Mouse (Mus musculus) cortical plate, adult 2 months (tissue): ENCODE data around the gene Casz1. TPM values are rescaled to one million over a fixed set of nuclear protein-coding genes. Genes with fewer than 3 reads are reported as not detected.

Experiments
- H3K27ac ChIP-seq: fragments of 200-500 bp; 2 replicates; pipeline ENCODE4 v1.5.1; 2012; ENCODE audit warnings: low read length, control low read depth, inconsistent platforms; ENCODE audit not compliant: insufficient read depth
- H3K4me1 ChIP-seq: fragments of 200-500 bp; 2 replicates; pipeline ENCODE4 v1.6.1; 2011; ENCODE audit warnings: low read length; ENCODE audit not compliant: control insufficient read depth, insufficient read depth
- H3K4me3 ChIP-seq: fragments of 200-500 bp; 2 replicates; pipeline ENCODE4 v1.5.1; 2011; ENCODE audit warnings: mild to moderate bottlenecking, low read length, control low read depth; ENCODE audit not compliant: insufficient read depth
- CTCF ChIP-seq: fragments of 200-500 bp; IDR thresholded peaks from 2 replicates; pipeline ENCODE4 v1.5.1; 2011; ENCODE audit warnings: mild to moderate bottlenecking, control low read depth, low read length; ENCODE audit not compliant: insufficient read depth; ENCODE audit errors: extremely low read depth
- POLR2A ChIP-seq: fragments of 200-500 bp; IDR thresholded peaks from 2 replicates; pipeline ENCODE4 v1.6.1; 2011; ENCODE audit warnings: mild to moderate bottlenecking, low read length, control low read depth; ENCODE audit not compliant: insufficient read depth; ENCODE audit errors: extremely low read depth
- polyA plus RNA-seq: library from polyadenylated mRNA; depleted of rRNA; stranded (reverse); fragments of >200 nt; gene quantifications from 2 replicates; pipeline ENCODE4 v1.2.3, GENCODE M21; 2012

Gene Casz1
- polyA plus RNA-seq, 1 experiment: 0.69 TPM

DNA sequence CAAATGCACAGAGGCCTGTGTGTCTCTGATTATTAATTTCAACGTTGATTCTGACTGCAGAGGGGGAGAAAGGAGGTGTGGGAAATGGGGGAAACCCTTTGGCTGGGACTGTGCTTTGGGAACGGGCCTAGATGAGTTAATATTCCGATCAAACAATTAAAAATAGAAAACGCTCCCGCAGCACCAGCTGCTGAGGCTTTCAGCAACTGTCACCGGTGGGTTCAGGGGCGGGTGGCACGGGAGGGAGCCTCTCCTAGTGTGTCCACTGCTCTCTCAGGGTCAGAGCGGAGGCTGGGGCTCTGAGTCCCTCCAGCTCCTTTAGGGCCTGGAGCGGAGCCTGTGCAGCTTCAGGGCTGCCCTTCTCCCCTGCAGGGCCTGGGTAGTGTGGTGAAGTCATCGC lies 105.3 kb downstream of the Casz1 start:
- TF ChIP-seq CTCF: no peak
- no peak for TF ChIP-seq POLR2A
- H3K27ac ChIP-seq: no peak overlapping the region
- no peak overlapping the region for H3K4me3 ChIP-seq
- H3K4me1 ChIP-seq: no peaks in the 10 kb centered on the region

GRCm38 (mm10) chr4:148912134-148912533 lies 107.9 kb downstream of the Casz1 start:
- Histone ChIP-seq H3K27ac (no peak overlapping the region), H3K4me3 (no peak overlapping the region), H3K4me1 (no peaks in the 10 kb centered on the region)
- TF ChIP-seq CTCF: no peak
- no peak for TF ChIP-seq POLR2A

DNA sequence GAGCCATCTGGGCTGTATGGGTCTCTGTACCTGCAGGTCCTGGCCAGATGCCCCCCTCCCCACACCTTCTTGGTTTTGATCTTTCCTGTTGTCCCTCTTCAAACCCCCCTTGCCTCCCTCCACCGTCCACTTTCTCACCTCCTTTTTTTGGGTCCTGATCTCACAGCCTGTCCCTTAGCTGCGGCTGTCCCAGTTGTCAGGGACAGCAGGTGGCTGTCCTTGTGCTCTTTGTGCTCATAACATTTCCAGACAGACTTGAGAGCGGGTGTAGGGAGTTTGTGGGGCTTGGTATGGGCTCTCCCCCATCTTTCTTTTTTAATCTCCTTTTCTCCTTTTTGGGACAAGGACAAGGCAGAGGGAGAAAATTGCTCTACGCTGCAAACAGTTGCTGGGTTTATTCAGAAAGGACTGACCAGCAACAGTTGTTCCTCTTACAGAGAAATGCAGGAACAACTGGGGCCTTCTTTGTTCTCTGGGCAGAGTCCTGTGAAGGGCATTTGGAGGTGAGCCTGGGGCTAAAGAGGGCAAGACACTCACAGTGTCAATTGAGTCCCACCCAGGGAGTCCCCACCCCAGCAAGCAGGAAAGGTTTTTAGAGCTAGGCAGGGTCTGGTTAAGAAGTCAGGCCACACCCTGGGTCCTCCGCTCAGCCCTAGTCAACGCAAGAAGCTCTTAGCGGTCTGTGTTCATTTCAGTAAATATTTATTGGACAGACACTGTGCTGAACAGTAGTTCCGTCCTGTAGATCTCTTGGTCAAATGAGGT lies 108.8 kb downstream of the Casz1 start:
- TF ChIP-seq CTCF: no peak
- no peak for TF ChIP-seq POLR2A
- no peak overlapping the region for H3K27ac ChIP-seq
- no peak overlapping the region for H3K4me3 ChIP-seq
- no peaks in the 10 kb centered on the region for H3K4me1 ChIP-seq

DNA sequence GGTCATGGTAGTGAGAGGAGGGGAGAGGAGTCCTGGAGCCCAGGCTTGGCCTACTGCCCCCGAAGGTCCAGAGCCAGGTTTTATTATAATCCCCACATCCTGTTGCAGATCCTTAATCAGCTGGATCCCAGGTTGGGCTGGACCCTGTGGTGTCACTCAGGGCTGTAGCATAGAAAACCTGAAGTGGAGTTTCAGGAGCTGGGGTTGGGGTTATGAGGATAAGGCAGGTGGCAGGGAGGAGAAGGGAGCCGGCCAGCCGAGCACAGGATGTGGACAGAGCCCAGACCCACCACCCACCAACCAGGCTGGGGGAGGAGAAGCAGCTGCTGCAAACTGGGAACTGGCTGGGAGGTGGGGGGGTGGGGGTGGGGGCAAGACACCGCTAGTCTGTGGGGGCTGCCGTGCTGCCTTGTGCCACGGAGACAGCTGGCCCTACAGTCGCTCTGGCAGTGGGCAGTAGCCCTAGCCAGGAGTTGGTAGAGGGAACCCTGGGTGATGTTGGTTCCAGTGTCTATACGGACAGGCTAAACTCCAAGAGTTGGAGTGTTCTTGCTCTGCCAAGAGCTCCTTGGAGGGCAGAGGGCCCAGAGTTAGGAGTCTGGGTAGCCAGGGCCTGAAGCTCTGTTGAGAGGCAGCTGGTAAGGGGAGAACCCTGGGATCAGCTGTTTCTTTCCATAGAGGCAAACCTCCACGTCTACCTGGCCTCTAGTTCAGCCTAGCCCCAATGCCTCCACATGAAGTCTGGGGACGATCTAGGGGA lies 110.8 kb downstream of the Casz1 start:
- no peak overlapping the region for H3K27ac ChIP-seq
- no peak for TF ChIP-seq CTCF
- no peak for TF ChIP-seq POLR2A
- H3K4me1 ChIP-seq: no peaks in the 10 kb centered on the region
- no peak overlapping the region for H3K4me3 ChIP-seq

- TF ChIP-seq POLR2A: no peak
- TF ChIP-seq CTCF: no peak
- no peak overlapping the region for H3K27ac ChIP-seq
- no peaks in the 10 kb centered on the region for H3K4me1 ChIP-seq
- H3K4me3 ChIP-seq: no peak overlapping the region
Observed at GRCm38 (mm10) chr4:148915849-148916248, 111.6 kb downstream of the Casz1 start.

- Histone ChIP-seq H3K27ac (no peak overlapping the region), H3K4me3 (no peak overlapping the region), H3K4me1 (no peaks in the 10 kb centered on the region)
- TF ChIP-seq CTCF (no peak), POLR2A (no peak)
Observed at GRCm38 (mm10) chr4:148918707-148919447, 114.6 kb downstream of the Casz1 start.

GRCm38 (mm10) chr4:148920610-148921009 lies 116.4 kb downstream of the Casz1 start:
- Histone ChIP-seq H3K4me1 (no peaks in the 10 kb centered on the region), H3K27ac (no peak overlapping the region), H3K4me3 (no peak overlapping the region)
- no peak for TF ChIP-seq POLR2A
- no peak for TF ChIP-seq CTCF

DNA sequence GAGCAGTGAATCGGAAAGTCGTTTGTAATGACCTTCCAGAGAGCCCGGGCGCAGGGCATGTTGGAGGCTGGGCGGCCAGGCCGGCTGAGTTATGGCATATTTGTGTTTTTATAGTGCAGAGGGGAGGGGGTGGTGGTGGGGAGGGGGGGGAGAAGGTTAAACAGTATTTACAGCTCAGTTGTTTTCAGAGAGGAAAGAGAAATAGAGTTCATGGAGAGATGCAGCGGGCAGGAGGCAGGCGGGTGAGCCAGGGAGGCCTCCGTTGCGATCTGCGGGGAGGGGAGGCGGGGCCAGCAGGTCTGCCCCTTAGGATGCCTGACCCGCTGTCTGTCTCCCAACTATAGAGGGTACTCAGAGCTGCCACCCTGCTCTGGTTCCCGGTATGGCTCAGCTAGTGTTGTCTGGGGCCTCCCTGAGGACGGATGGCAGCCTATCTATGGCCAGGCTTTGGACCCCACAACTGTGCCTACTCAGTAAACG lies 118.0 kb downstream of the Casz1 start:
- no peak for TF ChIP-seq POLR2A
- no peak for TF ChIP-seq CTCF
- no peak overlapping the region for H3K27ac ChIP-seq
- no peak overlapping the region for H3K4me3 ChIP-seq
- no peaks in the 10 kb centered on the region for H3K4me1 ChIP-seq

GRCm38 (mm10) chr4:148923414-148923813 lies 119.2 kb downstream of the Casz1 start:
- Histone ChIP-seq H3K4me3 (no peak overlapping the region), H3K4me1 (no peaks in the 10 kb centered on the region), H3K27ac (no peak overlapping the region)
- TF ChIP-seq CTCF: no peak
- no peak for TF ChIP-seq POLR2A

DNA sequence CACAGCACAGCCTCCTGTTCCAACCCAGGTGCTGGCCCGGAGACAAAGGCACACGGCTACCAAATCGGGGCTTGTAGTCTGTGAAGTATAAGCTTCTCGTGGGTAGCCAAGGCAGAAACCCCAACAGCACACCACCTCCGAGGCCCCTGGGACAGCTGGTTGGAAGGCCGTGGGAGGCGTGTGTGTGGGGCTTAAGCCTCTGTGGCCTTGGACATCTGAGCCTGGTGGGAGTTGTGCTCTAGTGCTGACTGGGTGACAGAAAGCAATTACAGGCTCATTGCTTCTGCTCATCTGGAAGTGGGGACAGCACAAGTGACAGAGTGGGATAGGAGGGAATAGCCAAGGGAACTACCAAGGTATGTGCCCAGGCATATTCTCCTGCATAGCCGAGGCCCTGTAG lies 119.7 kb downstream of the Casz1 start:
- TF ChIP-seq CTCF (no peak), POLR2A (no peak)
- H3K27ac ChIP-seq: no peak overlapping the region
- no peak overlapping the region for H3K4me3 ChIP-seq
- H3K4me1 ChIP-seq: no peaks in the 10 kb centered on the region
